Mouse (Mus musculus) heart, embryonic 12.5 days (tissue): ENCODE data around the gene Rps6ka2. TPM values are rescaled to one million over a fixed set of nuclear protein-coding genes. Genes with fewer than 3 reads are reported as not detected.

Experiments used
- ATAC-seq: fragments of 200-750 bp; cut with Nextera tagmentation; 2 replicates; pipeline ENCODE4 v1.8.0; 2017; ENCODE audit warnings: moderate TSS enrichment, moderate library complexity; ENCODE audit not compliant: insufficient number of reproducible peaks, low FRiP score
- H3K27ac ChIP-seq: fragments of 300-500 bp; sonication (generic); 2 replicates; pipeline ENCODE4 v1.5.1; 2016; ENCODE audit warnings: mild to moderate bottlenecking, moderate library complexity; ENCODE audit not compliant: poor library complexity, severe bottlenecking
- H3K27me3 ChIP-seq: fragments of 300-500 bp; sonication (generic); replicated peaks from 2 replicates; pipeline ENCODE4 v1.6.1; 2016; ENCODE audit warnings: mild to moderate bottlenecking, moderate library complexity
- H3K36me3 ChIP-seq: fragments of 300-500 bp; sonication (generic); 2 replicates; pipeline ENCODE4 v1.6.1; 2016; ENCODE audit warnings: mild to moderate bottlenecking, moderate library complexity
- H3K4me1 ChIP-seq: fragments of 300-500 bp; sonication (generic); replicated peaks from 2 replicates; pipeline ENCODE4 v1.6.1; 2016; ENCODE audit warnings: mild to moderate bottlenecking
- H3K4me2 ChIP-seq: fragments of 300-500 bp; sonication (generic); 2 replicates; pipeline ENCODE4 v1.6.1; 2016; ENCODE audit warnings: mild to moderate bottlenecking, moderate library complexity
- H3K4me3 ChIP-seq: fragments of 300-500 bp; sonication (generic); 2 replicates; pipeline ENCODE4 v1.5.1; 2016; ENCODE audit warnings: mild to moderate bottlenecking
- H3K9ac ChIP-seq: fragments of 300-500 bp; sonication (generic); 2 replicates; pipeline ENCODE4 v1.6.1; 2016; ENCODE audit warnings: mild to moderate bottlenecking, moderate library complexity
- H3K9me3 ChIP-seq: fragments of 300-500 bp; sonication (generic); replicated peaks from 2 replicates; pipeline ENCODE4 v1.6.1; 2016; ENCODE audit warnings: mild to moderate bottlenecking, moderate library complexity
- WGBS: fragments of 180-500 bp; shearing (Covaris S2); methylation state at CpG from one replicate; pipeline ENCODE4 v1.1.7; 2016; 5-methylcytosine and 5-hydroxymethylcytosine counted together
- polyA plus RNA-seq: library from polyadenylated mRNA; unstranded; fragments of >200 nt; fragmentation: Nextera tagmentation; extraction: Ambion mirVana; gene quantifications from 2 replicates; pipeline ENCODE4 v1.2.1, GENCODE M21; 2016

Rps6ka2 gene
- polyA plus RNA-seq, 1 experiment from 2014 or later = 62.5 TPM

GRCm38 (mm10) chr17:7145373-7146058 lies 24.4 kb upstream of the Rps6ka2 start:
- H3K27me3 ChIP-seq = 0 out of 2 replicates have a peak, but pooled peaks cover 3% of the 10 kb centered on the region
- no peaks in the 10 kb centered on the region for H3K9me3 ChIP-seq
- H3K36me3 ChIP-seq = no peaks in the 10 kb centered on the region
- no peak overlapping the region for H3K27ac ChIP-seq
- H3K4me2 ChIP-seq = no peak overlapping the region
- no peak overlapping the region for H3K9ac ChIP-seq
- no peak overlapping the region for H3K4me3 ChIP-seq
- ATAC-seq = no peak
- peaks cover 37% of the 10 kb centered on the region for H3K4me1 ChIP-seq
- WGBS = 47% methylated on average over 9 of the region's 9 CpGs

- H3K9me3 ChIP-seq = no peaks in the 10 kb centered on the region
- H3K9ac ChIP-seq = no peak overlapping the region
- H3K4me2 ChIP-seq = no peak overlapping the region
- H3K4me1 ChIP-seq = peaks cover 37% of the 10 kb centered on the region
- H3K36me3 ChIP-seq = no peaks in the 10 kb centered on the region
- H3K27ac ChIP-seq = no peak overlapping the region
- H3K27me3 ChIP-seq = 0 out of 2 replicates have a peak, but pooled peaks cover 3% of the 10 kb centered on the region
- no peak overlapping the region for H3K4me3 ChIP-seq
- WGBS = 69% methylated on average over 7 of the region's 7 CpGs
- ATAC-seq = no peak
These were observed 23.4 kb upstream of the Rps6ka2 start for GRCm38 (mm10) chr17:7146479-7146878.

- no peak overlapping the region for H3K4me3 ChIP-seq
- H3K4me2 ChIP-seq = peak overlapping the region; percentile 21; the same call in 1 of the 2 replicates
- 18% methylated on average over 12 of the region's 12 CpGs for WGBS
- H3K9ac ChIP-seq = no peak overlapping the region
- H3K4me1 ChIP-seq = peaks cover 32% of the 10 kb centered on the region
- no peaks in the 10 kb centered on the region for H3K9me3 ChIP-seq
- no peak for ATAC-seq
- H3K36me3 ChIP-seq = no peaks in the 10 kb centered on the region
- 0 out of 2 replicates have a peak, but pooled peaks cover 3% of the 10 kb centered on the region for H3K27me3 ChIP-seq
- H3K27ac ChIP-seq = no peak overlapping the region
These were observed 22.0 kb upstream of the Rps6ka2 start for GRCm38 (mm10) chr17:7147920-7148321.

GRCm38 (mm10) chr17:7149328-7150195 lies 20.4 kb upstream of the Rps6ka2 start:
- no peak overlapping the region for H3K4me2 ChIP-seq
- H3K4me3 ChIP-seq = no peak overlapping the region
- H3K36me3 ChIP-seq = no peaks in the 10 kb centered on the region
- H3K9ac ChIP-seq = no peak overlapping the region
- no peak overlapping the region for H3K27ac ChIP-seq
- WGBS = 86% methylated on average over 11 of the region's 11 CpGs
- H3K4me1 ChIP-seq = peaks cover 21% of the 10 kb centered on the region
- H3K9me3 ChIP-seq = no peaks in the 10 kb centered on the region
- H3K27me3 ChIP-seq = 0 out of 2 replicates have a peak, but pooled peaks cover 3% of the 10 kb centered on the region
- no peak for ATAC-seq

GRCm38 (mm10) chr17:7151446-7152100 lies 18.3 kb upstream of the Rps6ka2 start:
- no peaks in the 10 kb centered on the region for H3K36me3 ChIP-seq
- H3K27me3 ChIP-seq = 0 out of 2 replicates have a peak, but pooled peaks cover 3% of the 10 kb centered on the region
- ATAC-seq = no peak
- no peak overlapping the region for H3K27ac ChIP-seq
- no peak overlapping the region for H3K4me3 ChIP-seq
- H3K4me1 ChIP-seq = peaks cover 6% of the 10 kb centered on the region
- H3K9ac ChIP-seq = no peak overlapping the region
- WGBS = 85% methylated on average over 6 of the region's 6 CpGs
- no peaks in the 10 kb centered on the region for H3K9me3 ChIP-seq
- H3K4me2 ChIP-seq = no peak overlapping the region

- no peak for ATAC-seq
These were observed 17.3 kb upstream of the Rps6ka2 start for GRCm38 (mm10) chr17:7152662-7153061.

GRCm38 (mm10) chr17:7163955-7164354 lies 6.0 kb upstream of the Rps6ka2 start:
- Histone ChIP-seq H3K4me1 (peaks cover 11% of the 10 kb centered on the region), H3K27me3 (no peaks in the 10 kb centered on the region), H3K4me3 (no peak overlapping the region), H3K9me3 (no peaks in the 10 kb centered on the region), H3K4me2 (no peak overlapping the region), H3K9ac (no peak overlapping the region), H3K27ac (no peak overlapping the region), H3K36me3 (no peaks in the 10 kb centered on the region)
- no peak for ATAC-seq
- WGBS = 60% methylated on average over 3 of the region's 3 CpGs

More at GRCm38 (mm10) chr17:7152662-7153061, 17.3 kb upstream of the Rps6ka2 start:
- Histone ChIP-seq H3K4me1 (peaks cover 6% of the 10 kb centered on the region), H3K9ac (no peak overlapping the region), H3K27me3 (no peaks in the 10 kb centered on the region), H3K9me3 (no peaks in the 10 kb centered on the region), H3K4me3 (no peak overlapping the region), H3K36me3 (no peaks in the 10 kb centered on the region), H3K27ac (no peak overlapping the region), H3K4me2 (no peak overlapping the region)
- WGBS = 85% methylated on average over 7 of the region's 7 CpGs

- no peak for ATAC-seq
- no peak overlapping the region for H3K4me2 ChIP-seq
These were observed 4.4 kb upstream of the Rps6ka2 start for GRCm38 (mm10) chr17:7165524-7165923.

GRCm38 (mm10) chr17:7168961-7169626 lies 821 bp upstream of the Rps6ka2 start:
- Histone ChIP-seq H3K4me2 (peak overlapping the region; percentile 93), H3K36me3 (no peaks in the 10 kb centered on the region), H3K27me3 (no peaks in the 10 kb centered on the region), H3K9me3 (no peaks in the 10 kb centered on the region), H3K9ac (peak overlapping the region; percentile 51), H3K4me1 (peaks cover 43% of the 10 kb centered on the region), H3K4me3 (peak overlapping the region; percentile 99), H3K27ac (peak overlapping the region; percentile 92)
- ATAC-seq = peak; percentile 46
- WGBS = 12% methylated on average over 15 of the region's 15 CpGs

More at GRCm38 (mm10) chr17:7165524-7165923, 4.4 kb upstream of the Rps6ka2 start:
- H3K27me3 ChIP-seq = no peaks in the 10 kb centered on the region
- H3K27ac ChIP-seq = no peak overlapping the region
- H3K4me3 ChIP-seq = no peak overlapping the region
- H3K36me3 ChIP-seq = no peaks in the 10 kb centered on the region
- peaks cover 14% of the 10 kb centered on the region for H3K4me1 ChIP-seq
- 87% methylated on average over 7 of the region's 7 CpGs for WGBS
- H3K9ac ChIP-seq = no peak overlapping the region
- no peaks in the 10 kb centered on the region for H3K9me3 ChIP-seq
